Comparison of ENCODE assay signal across 24 mouse cellular contexts in the genomic region with DNA sequence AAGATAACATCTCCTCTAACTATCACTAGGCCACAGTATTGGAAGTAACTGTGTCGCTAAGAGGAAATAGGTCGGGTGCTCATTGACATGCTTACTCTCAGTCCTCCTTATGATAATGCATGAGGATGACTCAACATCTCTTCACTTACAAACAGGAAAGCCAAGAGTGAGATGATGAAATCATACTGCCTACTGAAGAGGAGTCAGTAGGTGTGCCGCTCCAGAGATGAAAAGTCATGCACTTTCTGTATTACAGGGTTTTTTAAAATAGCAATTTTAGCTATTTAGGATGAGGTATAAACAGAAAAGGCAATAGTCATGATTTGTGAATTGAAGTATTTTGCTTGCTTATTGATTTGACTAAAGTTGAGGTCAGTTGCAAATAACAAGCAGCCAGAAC.
DNase-seq lines count a peak whose midpoint lies in the region; ATAC-seq and TF ChIP-seq lines count a peak whose summit lies in the region.
"Had no signal": no experiment of that assay in that cellular context is flagged by ENCODE, and none has a peak within 500 bp of the region (broad histone marks: within the 10 kb centered on the region; RNA-seq: fewer than 3 reads in every experiment).

No protein-coding gene starts in this region.

- H3K4me1 ChIP-seq in liver, adult 2 months (ENCODE audit: control insufficient read depth, insufficient read depth, low read length), result peaks cover 2% of the 10 kb centered on the region; the same call in 1 of the 2 replicates

- H3K4me3 ChIP-seq in liver, adult 2 months (ENCODE audit: insufficient read depth, low read depth, low read length), result no peak overlapping the region
- H3K4me3 ChIP-seq: forebrain, embryonic 13.5 days; heart, embryonic 10.5 days; hindbrain, embryonic 12.5 days; left cerebral cortex, adult 2 months; midbrain, embryonic 12.5 days; neural tube, embryonic 13.5 days had no signal

- 12% methylated on average over 3 of the region's 3 CpGs for WGBS in liver, adult 2 months

- H3K9ac ChIP-seq in liver, adult 2 months (ENCODE audit: low read depth, low read length), result no peak overlapping the region
- H3K9ac ChIP-seq: forebrain, embryonic 13.5 days; hindbrain, embryonic 12.5 days; midbrain, embryonic 12.5 days; neural tube, embryonic 13.5 days had no signal

- no peaks in the 10 kb centered on the region for H3K36me3 ChIP-seq in liver, adult 2 months (ENCODE audit: control insufficient read depth, insufficient read depth, low read length)
- H3K36me3 ChIP-seq: heart, embryonic 10.5 days; hindbrain, embryonic 12.5 days; midbrain, embryonic 12.5 days; neural tube, embryonic 13.5 days had no signal

- no peaks in the 10 kb centered on the region for H3K27me3 ChIP-seq in liver, adult 2 months (ENCODE audit: control insufficient read depth, insufficient read depth, low read length)
- H3K27me3 ChIP-seq: forebrain, embryonic 13.5 days; hindbrain, embryonic 12.5 days; midbrain, embryonic 12.5 days; neural tube, embryonic 13.5 days had no signal

- no peak for TF ChIP-seq CTCF in liver, adult 2 months (IDR thresholded peaks at IDR 0.05; ENCODE audit: low read depth, low read length)

- peak; percentile 61 for DNase-seq in liver, adult 2 months (ENCODE audit: extremely low read depth, low read depth, low spot score)
- DNase-seq in liver (no peak), MN1 (ENCODE audit: low spot score) (peak; percentile 50)
- DNase-seq in embryo, embryonic 10.5 days (ENCODE audit: low spot score), result no peak
- DNase-seq in thymus, postnatal 4 days, result no peak
- DNase-seq: adrenal gland, postnatal 36 days; B cell, adult 2 months; cerebellum, adult 8-10 months; gastrocnemius, postnatal 14 days; heart, postnatal 10 days; kidney, adult 8-10 months; kidney, postnatal 14 days; lung, postnatal 10 days; right cerebral cortex, postnatal 14 days; spleen, adult 18-20 months; thymus, postnatal 25 days had no signal

- no peak for TF ChIP-seq POLR2A in liver, adult 2 months (IDR thresholded peaks at IDR 0.05; ENCODE audit: extremely low read depth, insufficient read depth, low read length)

- H3K79me2 ChIP-seq in liver, adult 2 months (ENCODE audit: control insufficient read depth, insufficient read depth, low read length), result no peaks in the 10 kb centered on the region; the same call in 1 of the 2 replicates

- peak; percentile 87 for ATAC-seq in granulocyte monocyte progenitor cell, adult 5-6 weeks (replicated peaks; ENCODE audit: poor library complexity, severe bottlenecking)
- ATAC-seq in inflammation-experienced regulatory T-cells, adult 6 months, result no peak
- ATAC-seq: forebrain, embryonic 13.5 days had no signal

- no peak overlapping the region for H3K27ac ChIP-seq in liver, adult 2 months (replicated peaks; ENCODE audit: insufficient read depth, low read depth, low read length)
- H3K27ac ChIP-seq: forebrain, embryonic 13.5 days; heart, embryonic 10.5 days; hindbrain, embryonic 12.5 days; left cerebral cortex, adult 2 months; midbrain, embryonic 12.5 days; neural tube, embryonic 13.5 days had no signal

Comparison
In these comparisons a context has a peak if more than half of its experiments do, and no peak if none do; other contexts are left out.
1. DNase-seq: peak in liver, adult 2 months (single experiment) and MN1 (single experiment); none in liver (single experiment), embryo, embryonic 10.5 days (single experiment) and thymus, postnatal 4 days (single experiment).